Mouse (Mus musculus): Measurements from ENCODE around the gene Olfr213. TPM values are rescaled to one million over a fixed set of nuclear protein-coding genes. Genes with fewer than 3 reads are reported as not detected.

The Olfr213 gene
- polyA plus RNA-seq, 1 experiment from 2014 or later: not detected

DNA sequence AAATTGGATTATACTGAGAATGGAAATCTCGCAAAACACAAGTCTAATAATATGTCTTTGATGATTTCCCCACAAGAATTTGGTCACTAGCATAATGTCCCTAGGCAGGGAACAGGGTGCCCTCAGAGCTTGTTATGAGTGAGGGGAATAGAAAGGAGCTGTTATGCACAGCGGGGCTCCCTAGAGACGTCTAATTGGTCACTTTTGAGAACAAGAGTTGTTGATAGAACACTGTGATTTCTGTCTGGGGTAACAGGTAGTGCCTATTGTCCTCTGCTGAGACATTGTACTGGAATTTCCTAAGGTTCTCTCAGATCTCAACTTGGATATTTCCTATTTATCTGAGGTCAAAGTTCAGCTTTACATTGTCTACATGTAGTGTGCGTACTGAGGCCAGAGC, 45.8 kb downstream of the Olfr213 start, which contains the start of gene Olfr215:
TSS of gene Olfr215 (minus strand) at position 101 of the 400 bp plus-strand sequence.
- no peak within 1 kb of the TSS for H3K4me3 ChIP-seq (replicated peaks)
- ATAC-seq (ENCODE audit: insufficient number of reproducible peaks, insufficient read depth, low FRiP score, low TSS enrichment, low read depth): no peak
- 79% methylated on average over 4 of the region's 4 CpGs for WGBS

More for the DNA sequence above, 45.8 kb downstream of the Olfr213 start, which contains the start of gene Olfr215:
- no peak within 1 kb of the TSS for H3K4me2 ChIP-seq
- no peaks in the 10 kb centered on the region for H3K27me3 ChIP-seq
- no peaks in the 10 kb centered on the region for H3K36me3 ChIP-seq
- H3K27ac ChIP-seq: no peak within 1 kb of the TSS
- H3K4me1 ChIP-seq (replicated peaks): no peaks in the 10 kb centered on the region
- H3K9ac ChIP-seq (replicated peaks): no peak within 1 kb of the TSS
- H3K9me3 ChIP-seq: no peaks in the 10 kb centered on the region

Other genes starting within 250 kb of the Olfr213 start
- gene March8, start 200.4 kb upstream of the Olfr213 start, polyA plus RNA-seq (2016; fragmentation: Nextera tagmentation; extraction: Ambion mirVana): 24.0 and 24.3 TPM in 2 replicates
- gene Alox5, start 77.3 kb upstream of the Olfr213 start, polyA plus RNA-seq (2016; fragmentation: Nextera tagmentation; extraction: Ambion mirVana): 0.59 and 0.82 TPM in 2 replicates
- not detected in 2 replicates for gene Olfr211, start 49.4 kb upstream of the Olfr213 start, polyA plus RNA-seq (2016; fragmentation: Nextera tagmentation; extraction: Ambion mirVana)
- not detected in 2 replicates for gene Olfr212, start 31.9 kb upstream of the Olfr213 start, polyA plus RNA-seq (2016; fragmentation: Nextera tagmentation; extraction: Ambion mirVana)
- gene Gm5580, start 12.7 kb downstream of the Olfr213 start, polyA plus RNA-seq (2016; fragmentation: Nextera tagmentation; extraction: Ambion mirVana): 0.29 and 0.37 TPM in 2 replicates
- gene Olfr214, start 15.8 kb downstream of the Olfr213 start, polyA plus RNA-seq (2016; fragmentation: Nextera tagmentation; extraction: Ambion mirVana): not detected in 2 replicates
- not detected in 2 replicates for gene Olfr215, start 45.7 kb downstream of the Olfr213 start, polyA plus RNA-seq (2016; fragmentation: Nextera tagmentation; extraction: Ambion mirVana)
- gene Zfp422, start 90.5 kb downstream of the Olfr213 start, polyA plus RNA-seq (2016; fragmentation: Nextera tagmentation; extraction: Ambion mirVana): 262 and 269 TPM in 2 replicates
- 19.9 and 22.1 TPM in 2 replicates for gene Depp1, start 112.2 kb downstream of the Olfr213 start, polyA plus RNA-seq (2016; fragmentation: Nextera tagmentation; extraction: Ambion mirVana)
- 6.2 and 6.5 TPM in 2 replicates for gene Rassf4, start 135.5 kb downstream of the Olfr213 start, polyA plus RNA-seq (2016; fragmentation: Nextera tagmentation; extraction: Ambion mirVana)
- gene Tmem72, start 178.5 kb downstream of the Olfr213 start, polyA plus RNA-seq (2016; fragmentation: Nextera tagmentation; extraction: Ambion mirVana): 0.06 TPM in 2 replicates